Mouse (Mus musculus) liver, embryonic 14.5 days (tissue): ENCODE data around the gene Bpi.

Source experiments
- CTCF ChIP-seq: IDR thresholded peaks from 2 replicates; pipeline ENCODE4 v1.5.1; 2016; ENCODE audit warnings: antibody characterized with exemption, low read depth, control low read depth
- EP300 ChIP-seq: IDR thresholded peaks from 2 replicates; pipeline ENCODE4 v1.6.1; 2016; ENCODE audit warnings: antibody characterized with exemption, low read depth

- TF ChIP-seq CTCF = no peak
- TF ChIP-seq EP300 = no peak
Measured at GRCm38 (mm10) chr2:158253806-158254205, 4.1 kb upstream of the Bpi start.
